Mouse (Mus musculus) left cerebral cortex, adult 9 months (tissue): ENCODE measurements around the gene Ccdc110.

Source experiments
- DNase-seq, 2 experiments: peaks; one replicate each; pipeline ENCODE4 v3.0.0; 2022; ENCODE audit warnings: low spot score in 2 of 2

Gene Ccdc110

GRCm38 (mm10) chr8:45975837-45976468 lies 41.5 kb downstream of the Ccdc110 start:
- no peak for DNase-seq

DNA sequence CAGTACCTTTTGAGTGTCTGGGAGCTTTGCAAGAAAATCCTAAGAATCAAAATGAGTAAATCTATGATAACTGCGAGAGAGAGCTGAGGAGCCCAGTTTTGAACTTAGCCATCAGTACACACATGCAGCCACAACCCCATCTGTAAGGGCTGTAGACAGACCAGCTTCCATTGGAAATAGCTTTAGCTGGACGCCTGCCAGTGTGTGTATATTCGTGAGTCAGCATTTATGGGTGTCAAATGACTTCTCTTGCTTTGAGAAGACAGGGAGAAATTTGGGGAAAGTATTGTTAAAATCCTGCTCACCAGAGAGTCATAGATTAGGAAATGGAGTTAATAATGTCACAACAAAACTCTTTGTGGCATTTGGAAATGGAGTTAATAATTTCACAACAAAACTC lies 52.2 kb downstream of the Ccdc110 start:
- no peak for DNase-seq

DNA sequence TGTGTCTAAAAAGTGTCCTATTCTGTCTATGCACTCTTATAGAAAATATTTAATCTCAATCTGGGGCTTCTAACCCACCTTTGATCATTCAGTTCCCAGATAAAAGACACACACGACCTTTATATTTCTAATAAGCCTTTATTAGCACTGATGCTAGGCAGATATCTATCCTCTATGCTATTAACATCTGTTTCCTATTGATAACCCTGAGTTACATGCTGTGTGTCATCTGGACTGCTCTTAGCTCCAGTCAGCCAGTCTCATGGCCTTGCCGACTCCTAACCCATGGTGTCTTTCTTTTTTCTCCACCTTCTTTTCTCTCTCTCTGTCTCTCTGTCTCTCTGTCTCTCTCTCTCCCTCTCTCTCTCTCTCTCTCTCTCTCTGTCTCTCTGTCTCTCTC lies 53.8 kb downstream of the Ccdc110 start:
- DNase-seq: no peak

DNA sequence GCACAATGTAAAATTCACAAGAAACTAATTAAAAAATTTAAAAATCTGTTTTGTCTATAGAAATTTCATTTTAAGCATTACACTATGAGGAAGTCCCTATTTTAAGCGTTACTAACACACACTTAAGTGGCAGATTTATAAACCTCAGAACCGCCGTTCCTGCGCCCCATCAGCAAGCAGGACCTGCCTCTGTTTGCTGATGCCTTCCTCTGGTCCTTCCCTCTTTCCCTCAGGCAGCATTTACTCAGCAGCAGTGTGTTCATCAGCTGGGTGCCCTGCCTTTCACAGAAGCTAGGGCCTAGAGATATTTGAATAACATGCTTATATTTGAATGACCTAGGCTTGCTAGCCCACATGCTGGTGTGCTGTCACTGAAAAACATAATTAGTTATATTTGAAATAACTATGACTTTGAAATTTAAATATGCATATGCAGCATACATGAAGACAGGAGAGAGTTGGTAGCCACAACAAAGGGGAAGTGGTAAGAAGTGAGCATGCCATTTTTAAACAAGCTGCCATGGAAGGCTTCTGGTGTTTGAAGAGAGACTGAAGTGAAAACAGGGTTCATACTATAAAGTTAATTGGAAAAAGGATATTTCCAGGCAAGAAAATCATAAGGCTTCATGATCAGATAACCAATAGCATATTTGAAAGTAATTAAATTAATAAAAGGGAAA lies 56.4 kb downstream of the Ccdc110 start:
- no peak for DNase-seq
